Mouse (Mus musculus) brain, embryonic 14.5 days (tissue): ENCODE measurements at regions not wholly inside any gene's neighbourhood (a gene's known extent, or its start where the extent isn't known, plus 50 kb on each side); places are given as distances from the start of the nearest gene placed in this dataset.

Experiments
- CTCF ChIP-seq: fragments of 200-500 bp; IDR thresholded peaks from 2 replicates; pipeline ENCODE4 v1.5.1; 2012; ENCODE audit warnings: inconsistent platforms, mild to moderate bottlenecking, moderate library complexity, borderline replicate concordance; ENCODE audit not compliant: insufficient read depth, insufficient read length; ENCODE audit errors: extremely low read depth
- POLR2A ChIP-seq: fragments of 200-500 bp; IDR thresholded peaks from 2 replicates; pipeline ENCODE4 v1.6.1; 2012; ENCODE audit warnings: mild to moderate bottlenecking, inconsistent platforms, borderline replicate concordance; ENCODE audit not compliant: poor library complexity, insufficient read depth, insufficient read length, severe bottlenecking; ENCODE audit errors: extremely low read depth

DNA sequence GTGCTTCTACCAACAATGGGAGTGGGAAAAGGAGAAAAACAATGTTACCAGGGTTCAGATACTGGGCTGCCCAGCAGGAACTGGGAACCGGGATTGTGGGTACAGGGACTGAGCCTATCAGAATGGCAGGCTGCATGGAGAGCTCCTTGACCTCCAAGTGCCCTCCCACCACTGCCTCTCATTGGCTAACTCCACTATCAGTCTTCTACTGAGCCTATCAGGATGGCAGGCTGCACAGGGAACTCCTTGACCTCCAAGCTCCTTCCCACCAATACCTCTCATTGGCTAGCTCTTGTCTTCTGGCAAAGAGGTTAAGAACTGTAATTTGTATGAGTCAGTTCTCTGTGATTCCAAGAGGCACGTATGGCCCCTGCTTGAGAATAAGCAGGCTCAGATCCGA lies 73.6 kb upstream of the Ntrk2 start:
- no peak for TF ChIP-seq POLR2A
- no peak for TF ChIP-seq CTCF
